Mouse (Mus musculus): Measurements from ENCODE around the gene Rfx2. TPM values are rescaled to one million over a fixed set of nuclear protein-coding genes. Genes with fewer than 3 reads are reported as not detected.

The Rfx2 gene
- polyA plus RNA-seq, 1 experiment from 2014 or later, result 3.5 TPM

DNA sequence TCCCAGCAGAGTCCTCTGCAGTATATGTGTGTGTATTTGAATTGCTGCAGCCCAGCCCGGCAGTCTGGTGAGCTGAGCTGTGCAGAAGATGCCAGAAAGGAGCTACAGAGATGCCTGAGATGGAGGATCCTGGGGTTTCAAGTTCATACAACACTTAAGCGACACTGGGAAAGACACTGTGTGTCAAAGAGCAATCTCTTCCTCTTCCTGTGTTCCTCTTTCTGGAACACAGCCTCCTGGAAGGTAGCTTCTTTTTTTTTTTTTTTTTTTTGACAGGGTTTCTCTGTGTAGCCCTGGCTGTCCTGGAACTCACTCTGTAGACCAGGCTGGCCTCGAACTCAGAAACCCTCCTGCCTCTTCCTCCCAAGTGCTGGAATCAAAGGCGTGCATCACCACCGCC lies 18.0 kb upstream of the Rfx2 start:
- no peaks in the 10 kb centered on the region for H3K36me3 ChIP-seq (ENCODE audit: control insufficient read depth, insufficient read depth, low read length)
- ATAC-seq (ENCODE audit: low read depth) (no peak), DNase-seq (ENCODE audit: low spot score) (no peak)
- H3K27ac ChIP-seq (replicated peaks; ENCODE audit: low read depth, low read length), result no peak overlapping the region
- no peak overlapping the region for H3K9ac ChIP-seq (ENCODE audit: low read depth, low read length)
- H3K4me2 ChIP-seq (ENCODE audit: low read depth, low read length), result no peak overlapping the region
- WGBS, result 82% methylated on average over 5 of the region's 5 CpGs
- H3K4me3 ChIP-seq (ENCODE audit: low read depth, low read length), result no peak overlapping the region
- H3K9me3 ChIP-seq (ENCODE audit: control insufficient read depth, low read length), result no peaks in the 10 kb centered on the region
- no peaks in the 10 kb centered on the region for H3K4me1 ChIP-seq (ENCODE audit: control insufficient read depth, insufficient read depth, low read length)
- H3K27me3 ChIP-seq (replicated peaks; ENCODE audit: control insufficient read depth, insufficient read depth, low read length), result no peaks in the 10 kb centered on the region

GRCm38 (mm10) chr17:56843678-56844077 lies 12.9 kb upstream of the Rfx2 start:
- H3K27me3 ChIP-seq (replicated peaks; ENCODE audit: control insufficient read depth, insufficient read depth, low read length), result no peaks in the 10 kb centered on the region
- 77% methylated on average over 5 of the region's 5 CpGs for WGBS
- H3K4me3 ChIP-seq (ENCODE audit: low read depth, low read length), result no peak overlapping the region

GRCm38 (mm10) chr17:56842173-56842572 lies 11.4 kb upstream of the Rfx2 start:
- H3K9ac ChIP-seq (ENCODE audit: low read depth, low read length), result no peak overlapping the region
- no peaks in the 10 kb centered on the region for H3K4me1 ChIP-seq (ENCODE audit: control insufficient read depth, insufficient read depth, low read length)
- ATAC-seq (ENCODE audit: low read depth) (no peak), DNase-seq (ENCODE audit: low spot score) (no peak)
- H3K4me3 ChIP-seq (ENCODE audit: low read depth, low read length), result no peak overlapping the region
- H3K9me3 ChIP-seq (ENCODE audit: control insufficient read depth, low read length), result no peaks in the 10 kb centered on the region
- no peak overlapping the region for H3K4me2 ChIP-seq (ENCODE audit: low read depth, low read length)
- no peak overlapping the region for H3K27ac ChIP-seq (replicated peaks; ENCODE audit: low read depth, low read length)
- WGBS, result 78% methylated on average over 5 of the region's 5 CpGs
- H3K36me3 ChIP-seq (ENCODE audit: control insufficient read depth, insufficient read depth, low read length), result no peaks in the 10 kb centered on the region
- no peaks in the 10 kb centered on the region for H3K27me3 ChIP-seq (replicated peaks; ENCODE audit: control insufficient read depth, insufficient read depth, low read length)

More at GRCm38 (mm10) chr17:56843678-56844077, 12.9 kb upstream of the Rfx2 start:
- Histone ChIP-seq H3K36me3 (ENCODE audit: control insufficient read depth, insufficient read depth, low read length) (no peaks in the 10 kb centered on the region), H3K9ac (ENCODE audit: low read depth, low read length) (no peak overlapping the region), H3K4me2 (ENCODE audit: low read depth, low read length) (no peak overlapping the region), H3K4me1 (ENCODE audit: control insufficient read depth, insufficient read depth, low read length) (no peaks in the 10 kb centered on the region), H3K27ac (replicated peaks; ENCODE audit: low read depth, low read length) (no peak overlapping the region), H3K9me3 (ENCODE audit: control insufficient read depth, low read length) (no peaks in the 10 kb centered on the region)
- ATAC-seq (ENCODE audit: low read depth), result no peak
- no peak for DNase-seq (ENCODE audit: low spot score)

DNA sequence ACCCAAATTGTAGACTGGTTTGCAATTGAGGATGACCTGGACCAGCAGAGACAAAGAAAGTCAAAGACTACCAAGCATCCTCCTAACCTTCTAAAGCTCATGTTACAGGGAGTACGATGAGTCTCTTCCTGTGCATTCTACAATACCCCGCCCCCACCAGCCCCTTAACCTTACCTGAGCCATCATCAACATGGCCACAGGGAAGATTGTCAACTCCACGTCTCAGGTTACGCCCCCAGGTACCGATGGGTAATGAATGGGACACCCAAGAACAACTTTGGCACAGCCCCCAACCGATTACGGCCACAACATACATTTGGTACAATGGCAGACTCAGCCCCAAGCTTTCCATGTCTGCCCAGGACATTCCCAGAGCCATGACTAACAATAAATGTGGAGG lies 9.7 kb upstream of the Rfx2 start:
- Histone ChIP-seq H3K9me3 (ENCODE audit: control insufficient read depth, low read length) (no peaks in the 10 kb centered on the region), H3K4me2 (ENCODE audit: low read depth, low read length) (no peak overlapping the region), H3K4me3 (ENCODE audit: low read depth, low read length) (no peak overlapping the region), H3K36me3 (ENCODE audit: control insufficient read depth, insufficient read depth, low read length) (no peaks in the 10 kb centered on the region), H3K9ac (ENCODE audit: low read depth, low read length) (no peak overlapping the region), H3K27me3 (replicated peaks; ENCODE audit: control insufficient read depth, insufficient read depth, low read length) (no peaks in the 10 kb centered on the region), H3K27ac (replicated peaks; ENCODE audit: low read depth, low read length) (no peak overlapping the region), H3K4me1 (ENCODE audit: control insufficient read depth, insufficient read depth, low read length) (no peaks in the 10 kb centered on the region)
- WGBS, result 76% methylated on average over 7 of the region's 7 CpGs
- DNase-seq (ENCODE audit: low spot score) (no peak), ATAC-seq (ENCODE audit: low read depth) (no peak)

GRCm38 (mm10) chr17:56836336-56836735 lies 5.5 kb upstream of the Rfx2 start:
- Histone ChIP-seq H3K9me3 (ENCODE audit: control insufficient read depth, low read length) (no peaks in the 10 kb centered on the region), H3K9ac (ENCODE audit: low read depth, low read length) (no peak overlapping the region), H3K27me3 (replicated peaks; ENCODE audit: control insufficient read depth, insufficient read depth, low read length) (peaks cover 5% of the 10 kb centered on the region), H3K36me3 (ENCODE audit: control insufficient read depth, insufficient read depth, low read length) (no peaks in the 10 kb centered on the region), H3K27ac (replicated peaks; ENCODE audit: low read depth, low read length) (no peak overlapping the region), H3K4me1 (ENCODE audit: control insufficient read depth, insufficient read depth, low read length) (no peaks in the 10 kb centered on the region), H3K4me2 (ENCODE audit: low read depth, low read length) (no peak overlapping the region), H3K4me3 (ENCODE audit: low read depth, low read length) (no peak overlapping the region)
- no peak for ATAC-seq (ENCODE audit: low read depth)
- WGBS, result 95% methylated on average over 8 of the region's 8 CpGs
- no peak for DNase-seq (ENCODE audit: low spot score)

DNA sequence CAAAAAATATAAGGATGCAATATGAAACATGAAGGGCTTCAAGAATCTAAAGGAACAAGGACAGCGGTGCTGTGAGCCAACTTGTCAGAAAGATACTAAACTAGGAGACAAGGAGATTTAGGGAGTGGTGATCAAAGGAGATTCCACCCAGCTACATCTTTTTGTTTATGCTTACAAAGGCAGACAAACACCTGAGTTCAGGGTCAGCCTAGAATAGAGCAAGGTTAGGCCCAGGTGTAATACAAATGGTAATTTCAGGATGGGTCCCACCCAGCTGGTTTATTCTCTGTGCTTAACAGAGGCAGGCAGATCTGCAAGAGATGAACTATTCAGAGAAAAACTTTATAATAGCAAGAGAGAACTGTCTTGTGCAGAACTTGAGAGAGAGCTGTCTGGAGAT lies 2.6 kb upstream of the Rfx2 start:
- H3K4me3 ChIP-seq (ENCODE audit: low read depth, low read length), result no peak overlapping the region
- H3K4me1 ChIP-seq (ENCODE audit: control insufficient read depth, insufficient read depth, low read length), result 0 out of 2 replicates have a peak, but pooled peaks cover 3% of the 10 kb centered on the region
- ATAC-seq (ENCODE audit: low read depth), result no peak
- H3K36me3 ChIP-seq (ENCODE audit: control insufficient read depth, insufficient read depth, low read length), result no peaks in the 10 kb centered on the region
- H3K4me2 ChIP-seq (ENCODE audit: low read depth, low read length), result no peak overlapping the region
- no peak overlapping the region for H3K9ac ChIP-seq (ENCODE audit: low read depth, low read length)
- DNase-seq (ENCODE audit: low spot score), result no peak
- H3K27me3 ChIP-seq (replicated peaks; ENCODE audit: control insufficient read depth, insufficient read depth, low read length), result peaks cover 19% of the 10 kb centered on the region
- H3K27ac ChIP-seq (replicated peaks; ENCODE audit: low read depth, low read length), result no peak overlapping the region
- H3K9me3 ChIP-seq (ENCODE audit: control insufficient read depth, low read length), result no peaks in the 10 kb centered on the region
- 93% methylated on average over 1 of the region's 1 CpGs for WGBS

- ATAC-seq (ENCODE audit: low read depth), result no peak
- no peak for DNase-seq (ENCODE audit: low spot score)
- 66% methylated on average over 1 of the region's 1 CpGs for WGBS
Measured at GRCm38 (mm10) chr17:56832918-56833317, 2.1 kb upstream of the Rfx2 start.

DNA sequence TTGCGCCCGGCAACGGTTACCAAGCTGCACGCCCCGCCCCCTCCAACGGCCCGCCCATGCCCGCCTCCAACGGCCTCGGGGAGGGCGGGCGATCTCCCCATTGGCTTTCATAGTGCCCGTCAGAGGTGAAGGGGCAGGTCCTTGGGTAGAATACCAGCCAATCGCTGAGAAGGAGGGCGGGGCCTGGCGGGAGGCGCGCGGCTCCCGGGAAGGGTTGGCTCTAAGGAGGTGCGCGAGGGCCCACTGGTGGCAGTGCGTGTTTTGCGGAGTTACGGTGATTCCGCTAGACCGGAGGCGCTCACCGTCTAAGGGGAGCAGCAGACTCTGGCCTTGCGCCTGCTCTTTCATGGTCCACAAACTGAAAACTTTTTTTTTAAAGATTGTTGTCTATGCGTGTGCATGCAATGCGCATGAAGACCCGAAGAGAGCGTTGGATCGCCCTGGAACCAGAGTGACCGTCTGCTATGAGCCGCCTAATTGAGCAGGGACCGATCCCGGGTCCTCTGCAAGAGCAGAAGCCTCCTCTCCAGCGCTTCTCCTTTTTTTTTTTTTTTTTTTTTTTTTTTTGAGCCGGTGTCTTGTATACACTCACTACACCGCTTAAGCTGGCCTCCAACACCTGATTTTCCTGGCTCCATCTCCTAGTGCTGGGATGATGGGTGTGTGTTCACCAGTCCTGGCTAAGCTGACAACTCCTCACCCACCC lies 451 bp upstream of the Rfx2 start:
- under 1% methylated on average over 27 of the region's 42 CpGs for WGBS
- peak overlapping the region; percentile 66 for H3K4me3 ChIP-seq (ENCODE audit: low read depth, low read length)
- no peaks in the 10 kb centered on the region for H3K9me3 ChIP-seq (ENCODE audit: control insufficient read depth, low read length)
- 0 out of 2 replicates have a peak, but pooled peaks cover 3% of the 10 kb centered on the region for H3K4me1 ChIP-seq (ENCODE audit: control insufficient read depth, insufficient read depth, low read length)
- peak overlapping the region; percentile 41; the same call in 1 of the 2 replicates for H3K9ac ChIP-seq (ENCODE audit: low read depth, low read length)
- DNase-seq (ENCODE audit: low spot score) (peak; percentile 99), ATAC-seq (ENCODE audit: low read depth) (peak; percentile 98)
- no peak overlapping the region for H3K27ac ChIP-seq (replicated peaks; ENCODE audit: low read depth, low read length)
- H3K36me3 ChIP-seq (ENCODE audit: control insufficient read depth, insufficient read depth, low read length), result no peaks in the 10 kb centered on the region
- peaks cover 19% of the 10 kb centered on the region for H3K27me3 ChIP-seq (replicated peaks; ENCODE audit: control insufficient read depth, insufficient read depth, low read length)
- H3K4me2 ChIP-seq (ENCODE audit: low read depth, low read length), result peak overlapping the region; percentile 89

More at GRCm38 (mm10) chr17:56832918-56833317, 2.1 kb upstream of the Rfx2 start:
- Histone ChIP-seq H3K9ac (ENCODE audit: low read depth, low read length) (no peak overlapping the region), H3K36me3 (ENCODE audit: control insufficient read depth, insufficient read depth, low read length) (no peaks in the 10 kb centered on the region), H3K27ac (replicated peaks; ENCODE audit: low read depth, low read length) (no peak overlapping the region), H3K4me3 (ENCODE audit: low read depth, low read length) (no peak overlapping the region), H3K9me3 (ENCODE audit: control insufficient read depth, low read length) (no peaks in the 10 kb centered on the region), H3K4me2 (ENCODE audit: low read depth, low read length) (no peak overlapping the region), H3K4me1 (ENCODE audit: control insufficient read depth, insufficient read depth, low read length) (0 out of 2 replicates have a peak, but pooled peaks cover 3% of the 10 kb centered on the region), H3K27me3 (replicated peaks; ENCODE audit: control insufficient read depth, insufficient read depth, low read length) (peaks cover 19% of the 10 kb centered on the region)

GRCm38 (mm10) chr17:56829795-56830194 lies 1.0 kb downstream of the Rfx2 start:
- peak overlapping the region; percentile 89 for H3K4me2 ChIP-seq (ENCODE audit: low read depth, low read length)
- peak overlapping the region; percentile 66 for H3K4me3 ChIP-seq (ENCODE audit: low read depth, low read length)
- H3K4me1 ChIP-seq (ENCODE audit: control insufficient read depth, insufficient read depth, low read length), result 0 out of 2 replicates have a peak, but pooled peaks cover 3% of the 10 kb centered on the region
- no peaks in the 10 kb centered on the region for H3K36me3 ChIP-seq (ENCODE audit: control insufficient read depth, insufficient read depth, low read length)
- no peaks in the 10 kb centered on the region for H3K9me3 ChIP-seq (ENCODE audit: control insufficient read depth, low read length)
- ATAC-seq (ENCODE audit: low read depth) (no peak), DNase-seq (ENCODE audit: low spot score) (peak; percentile 34)
- H3K27me3 ChIP-seq (replicated peaks; ENCODE audit: control insufficient read depth, insufficient read depth, low read length), result peaks cover 19% of the 10 kb centered on the region
- peak overlapping the region; percentile 70 for H3K9ac ChIP-seq (ENCODE audit: low read depth, low read length)
- under 1% methylated on average over 26 of the region's 27 CpGs for WGBS
- H3K27ac ChIP-seq (replicated peaks; ENCODE audit: low read depth, low read length), result no peak overlapping the region

All from embryonic facial prominence, embryonic 14.5 days (tissue).